Mouse (Mus musculus) yolk sac, embryonic 10.5 days (tissue): ENCODE measurements around the gene Focad.

Experiments
- DNase-seq: peaks from one replicate; pipeline ENCODE4 v3.0.0-alpha.2; 2017; ENCODE audit warnings: low spot score

Focad gene

GRCm38 (mm10) chr4:88458093-88458492, 363.7 kb downstream of the Focad start:
- no peak for DNase-seq

- DNase-seq: no peak
Observed at GRCm38 (mm10) chr4:88458673-88459072, 364.2 kb downstream of the Focad start.
